Mouse (Mus musculus) liver, adult 2 months (tissue): ENCODE data around the gene Tmprss3.

Experiments used
- CTCF ChIP-seq: fragments of 200-500 bp; IDR thresholded peaks from 2 replicates; pipeline ENCODE4 v1.5.1; 2011; ENCODE audit warnings: low read depth, low read length, control low read depth
- POLR2A ChIP-seq: fragments of 200-500 bp; IDR thresholded peaks from 2 replicates; pipeline ENCODE4 v1.6.1; 2011; ENCODE audit warnings: low read length, control low read depth; ENCODE audit not compliant: insufficient read depth; ENCODE audit errors: extremely low read depth

DNA sequence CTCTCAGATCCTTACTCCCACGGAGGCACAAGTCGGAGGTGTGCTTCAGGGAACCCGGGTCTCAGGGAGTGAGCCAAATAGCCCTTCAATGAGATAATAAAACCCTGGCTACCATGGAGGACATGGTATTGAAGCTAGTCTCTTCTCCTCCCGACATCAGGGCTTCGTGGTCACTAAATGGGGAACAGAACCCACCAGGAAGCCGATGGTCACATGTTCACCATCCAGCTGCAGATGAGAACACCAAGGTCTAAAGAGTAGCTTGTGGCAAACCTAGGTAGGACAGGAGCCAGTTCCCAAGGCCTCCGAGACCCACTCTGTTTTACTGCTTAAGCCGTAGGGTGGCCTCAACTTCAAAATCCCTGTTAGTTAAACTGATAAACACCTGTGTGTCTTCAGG lies 9.9 kb upstream of the Tmprss3 start:
- TF ChIP-seq CTCF (no peak), POLR2A (no peak)
